Mouse (Mus musculus) right cerebral cortex, adult 2 months (tissue): ENCODE measurements around the gene Sun2.

ENCODE experiments used
- DNase-seq, 2 experiments: peaks; one replicate each; pipeline ENCODE4 v3.0.0; 2021 to 2022; ENCODE audit warnings: low spot score in 2 of 2

The Sun2 gene

DNA sequence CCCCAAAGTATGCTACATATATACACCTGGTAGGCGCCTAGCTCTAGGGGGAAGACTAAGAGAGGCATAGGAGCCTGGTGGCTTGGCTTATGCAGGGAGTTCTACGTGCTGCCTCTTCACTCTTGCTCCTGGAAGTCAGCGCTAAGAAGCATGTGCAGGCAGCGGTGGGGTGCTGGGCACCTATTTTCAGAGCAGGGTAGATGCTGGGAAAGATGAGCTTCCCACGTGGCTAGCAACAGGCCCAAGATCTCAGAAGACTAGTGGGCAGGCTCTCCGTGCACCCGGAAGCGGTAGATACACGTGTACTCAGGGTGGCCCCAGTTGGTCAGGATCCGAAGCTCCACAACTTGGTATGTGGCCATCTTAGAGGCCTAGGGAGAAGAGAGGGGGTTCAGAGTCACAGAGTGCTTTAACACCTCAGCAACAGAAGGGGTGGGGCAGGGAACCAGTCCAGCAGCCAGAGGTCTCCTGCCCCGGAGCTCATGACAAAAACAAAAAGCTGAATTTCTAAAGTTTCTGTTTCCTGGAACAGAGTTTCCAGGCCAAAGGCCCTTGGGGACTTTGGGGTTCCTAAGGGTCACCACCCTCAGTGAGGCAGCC lies 17.0 kb downstream of the Sun2 start:
- peak; percentile 69 to 74 for DNase-seq

DNA sequence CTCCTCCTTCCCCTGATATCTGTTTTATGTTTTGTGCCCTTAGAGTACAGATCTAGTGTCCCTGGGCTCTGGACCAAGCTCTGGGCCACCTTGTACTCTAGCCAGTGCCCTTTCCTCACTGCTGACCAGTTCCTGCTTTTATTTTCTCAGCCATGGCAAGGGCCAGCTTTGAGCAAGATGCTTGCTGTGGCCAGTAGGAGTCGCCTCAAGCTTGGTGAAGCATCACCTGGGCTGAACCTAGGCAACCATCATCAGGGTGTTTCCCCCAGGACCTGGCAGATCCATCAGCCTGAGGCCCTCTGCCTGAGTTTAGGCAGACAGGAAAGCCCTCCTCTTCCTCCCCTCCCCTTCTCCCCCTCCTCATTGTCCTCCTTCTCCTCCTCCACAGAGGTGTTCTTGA lies 18.9 kb downstream of the Sun2 start:
- DNase-seq = peak in 1 of 2 experiments; percentile 40

- no peak for DNase-seq
These were observed 21.5 kb downstream of the Sun2 start for GRCm38 (mm10) chr15:79720796-79721195.

GRCm38 (mm10) chr15:79720267-79720666 lies 22.1 kb downstream of the Sun2 start:
- DNase-seq = no peak

GRCm38 (mm10) chr15:79716710-79717109 lies 25.6 kb downstream of the Sun2 start:
- DNase-seq = no peak

- no peak for DNase-seq
These were observed 26.7 kb downstream of the Sun2 start for GRCm38 (mm10) chr15:79715646-79716045.

- DNase-seq = no peak
These were observed 34.0 kb downstream of the Sun2 start for GRCm38 (mm10) chr15:79708229-79708822.

GRCm38 (mm10) chr15:79706603-79707214 lies 35.6 kb downstream of the Sun2 start:
- DNase-seq = no peak

DNA sequence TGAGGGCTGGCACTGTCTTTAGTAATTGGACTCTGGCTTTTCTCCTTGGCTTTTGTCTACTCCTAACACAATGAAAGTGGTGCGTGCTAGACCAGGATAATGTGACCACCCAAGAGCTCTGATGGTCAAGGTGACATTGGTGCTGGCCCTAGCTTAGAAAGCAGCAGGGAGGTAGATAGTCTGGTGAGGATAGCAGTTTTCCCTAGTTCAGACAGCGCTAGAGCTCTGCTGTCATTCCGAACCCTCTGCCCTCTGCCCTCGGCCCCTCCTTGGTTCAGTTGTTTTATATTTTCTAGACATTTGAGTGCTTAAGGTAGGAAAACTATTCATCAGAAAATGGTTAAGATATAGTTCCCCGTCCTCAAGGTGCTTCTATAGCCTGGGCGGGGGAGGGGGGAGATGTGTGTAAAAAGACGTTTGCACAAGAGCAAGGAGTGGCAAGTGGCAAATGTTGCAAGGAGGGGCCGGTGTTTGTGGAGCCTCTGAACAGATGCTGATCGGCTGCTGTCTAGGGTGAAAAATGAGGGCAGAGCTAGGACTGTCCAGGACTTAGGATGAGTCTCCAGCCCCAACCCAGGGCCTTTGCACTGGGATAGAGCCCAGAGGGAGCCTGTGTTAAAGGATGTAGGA lies 44.7 kb downstream of the Sun2 start:
- DNase-seq = no peak

GRCm38 (mm10) chr15:79697011-79697410 lies 45.3 kb downstream of the Sun2 start:
- DNase-seq = no peak

GRCm38 (mm10) chr15:79696508-79696907 lies 45.8 kb downstream of the Sun2 start:
- no peak for DNase-seq

- DNase-seq = no peak
These were observed 46.8 kb downstream of the Sun2 start for GRCm38 (mm10) chr15:79695516-79695915.

DNA sequence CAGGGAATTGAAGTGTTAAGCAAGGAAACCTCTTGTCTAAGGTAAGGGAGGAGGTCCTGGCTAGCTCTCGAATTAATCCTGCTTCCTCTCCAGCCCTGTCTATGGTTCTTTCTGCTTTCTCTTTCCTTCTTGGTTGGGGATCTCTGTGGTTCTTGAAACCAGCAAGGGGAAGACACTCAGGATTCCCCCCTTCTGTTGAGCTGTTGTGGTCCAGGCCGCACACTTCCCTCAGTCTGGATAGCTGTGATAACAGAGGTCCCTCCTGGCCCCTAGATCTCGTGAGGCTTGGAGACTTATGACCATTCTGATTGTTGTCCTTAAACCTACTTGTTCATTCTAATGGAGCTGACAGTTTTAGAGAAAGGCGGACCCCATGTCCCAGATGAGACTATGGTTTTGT lies 47.8 kb downstream of the Sun2 start:
- DNase-seq = no peak

DNA sequence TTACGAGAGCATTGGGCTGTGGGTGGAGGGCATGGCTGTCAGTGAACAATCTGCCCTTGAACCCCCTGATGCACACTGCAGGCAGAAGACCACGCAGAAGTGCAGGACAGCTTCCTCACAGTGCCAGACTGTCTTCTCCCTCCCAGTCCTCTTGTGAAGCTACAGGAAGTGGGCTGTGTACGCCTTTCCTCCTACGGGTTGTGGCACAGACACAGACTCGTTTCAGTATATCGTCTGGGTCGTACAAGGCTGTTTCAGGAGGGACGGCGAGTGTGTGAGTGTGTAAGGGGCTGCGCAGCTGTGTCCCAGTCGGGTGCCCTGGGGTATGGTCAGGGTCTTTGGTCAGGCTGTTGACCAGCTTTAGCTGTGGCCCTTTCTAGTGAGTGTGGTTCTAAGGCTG lies 48.6 kb downstream of the Sun2 start:
- no peak for DNase-seq

DNA sequence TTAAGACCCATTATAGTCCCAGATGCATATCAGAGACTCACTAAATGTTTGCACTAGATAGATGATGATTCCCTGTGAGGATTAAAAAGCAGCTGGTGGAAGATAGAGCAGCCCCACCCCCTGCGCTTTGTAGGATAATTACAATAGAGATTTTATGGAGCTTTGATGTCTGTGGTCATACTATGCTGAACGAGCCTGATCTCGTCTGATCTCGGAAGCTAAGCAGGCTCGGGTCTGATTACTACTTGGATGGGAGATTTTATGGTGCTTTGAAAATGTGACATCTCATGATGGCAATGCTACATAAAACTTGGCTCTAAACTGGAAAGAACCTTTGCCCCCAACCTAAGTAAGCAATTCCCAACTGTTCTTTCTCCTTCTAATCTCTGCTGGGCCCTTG lies 50.0 kb downstream of the Sun2 start:
- no peak for DNase-seq

GRCm38 (mm10) chr15:79691023-79691508 lies 51.3 kb downstream of the Sun2 start:
- peak in 1 of 2 experiments; percentile 17 for DNase-seq

DNA sequence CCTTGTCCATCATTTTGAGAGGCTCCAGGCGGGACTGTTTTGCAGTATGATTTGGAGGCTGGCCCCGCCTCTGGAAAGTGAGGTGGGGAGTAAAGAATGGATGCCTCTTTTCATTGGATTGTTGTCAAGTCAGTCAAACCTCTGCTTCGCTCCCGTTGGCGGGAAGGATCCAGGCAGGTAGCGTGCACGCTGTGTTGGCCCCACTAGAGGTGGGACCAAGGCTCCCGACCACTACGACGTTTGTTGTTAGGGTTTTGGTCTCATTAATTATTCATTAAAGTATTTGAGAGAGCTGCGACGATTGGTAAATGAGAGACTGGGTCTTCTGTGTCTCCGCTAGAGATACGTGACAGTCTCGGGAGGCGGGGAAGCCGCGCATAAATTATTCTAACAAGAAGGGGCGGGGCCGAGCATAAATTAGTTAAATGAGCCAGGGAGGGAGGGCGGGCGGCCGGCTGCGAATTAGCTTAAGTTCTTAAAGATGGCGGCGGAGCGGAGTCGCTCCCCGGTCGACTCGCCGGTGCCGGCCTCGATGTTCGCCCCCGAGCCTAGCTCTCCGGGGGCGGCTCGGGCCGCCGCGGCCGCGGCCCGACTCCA lies 51.8 kb downstream of the Sun2 start, which contains the start of gene Gtpbp1:
Gene Gtpbp1 (plus strand): TSS at position 420 of the 597 bp plus-strand sequence.
- peak; percentile 97 to 98 for DNase-seq

GRCm38 (mm10) chr15:79689662-79690425 lies 52.5 kb downstream of the Sun2 start:
- no peak for DNase-seq

DNA sequence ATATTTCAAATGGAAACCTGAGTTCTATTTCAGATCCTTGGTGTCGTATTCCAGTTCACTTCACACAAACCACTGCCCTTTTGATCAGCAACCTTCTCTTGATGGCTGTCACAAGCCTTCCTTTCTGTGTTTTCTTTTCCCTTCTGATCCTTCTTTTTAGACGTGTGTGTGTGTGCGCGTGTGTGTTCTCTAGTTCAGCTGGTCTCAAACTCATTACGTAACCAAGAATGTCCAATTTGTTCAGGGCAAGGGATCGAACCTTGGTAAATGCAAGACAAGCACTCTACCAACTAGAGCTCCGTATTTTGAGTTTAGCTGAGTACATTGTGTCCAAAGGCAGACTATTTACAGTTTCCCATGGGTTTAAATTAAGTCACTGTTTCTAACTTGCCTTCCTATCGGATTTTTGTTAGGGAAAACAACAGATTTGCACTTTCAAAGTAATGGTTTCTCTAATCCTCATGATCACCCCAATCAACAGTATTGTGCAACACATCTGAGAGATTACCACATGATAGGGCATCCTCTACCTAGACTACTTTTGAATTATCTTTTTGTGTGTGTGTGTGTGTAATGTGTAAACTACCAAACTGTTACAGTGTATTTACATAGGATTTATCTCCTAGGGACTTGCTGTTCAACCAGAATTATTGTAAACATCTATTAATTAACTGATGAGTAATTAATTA lies 53.9 kb downstream of the Sun2 start:
- no peak for DNase-seq

DNA sequence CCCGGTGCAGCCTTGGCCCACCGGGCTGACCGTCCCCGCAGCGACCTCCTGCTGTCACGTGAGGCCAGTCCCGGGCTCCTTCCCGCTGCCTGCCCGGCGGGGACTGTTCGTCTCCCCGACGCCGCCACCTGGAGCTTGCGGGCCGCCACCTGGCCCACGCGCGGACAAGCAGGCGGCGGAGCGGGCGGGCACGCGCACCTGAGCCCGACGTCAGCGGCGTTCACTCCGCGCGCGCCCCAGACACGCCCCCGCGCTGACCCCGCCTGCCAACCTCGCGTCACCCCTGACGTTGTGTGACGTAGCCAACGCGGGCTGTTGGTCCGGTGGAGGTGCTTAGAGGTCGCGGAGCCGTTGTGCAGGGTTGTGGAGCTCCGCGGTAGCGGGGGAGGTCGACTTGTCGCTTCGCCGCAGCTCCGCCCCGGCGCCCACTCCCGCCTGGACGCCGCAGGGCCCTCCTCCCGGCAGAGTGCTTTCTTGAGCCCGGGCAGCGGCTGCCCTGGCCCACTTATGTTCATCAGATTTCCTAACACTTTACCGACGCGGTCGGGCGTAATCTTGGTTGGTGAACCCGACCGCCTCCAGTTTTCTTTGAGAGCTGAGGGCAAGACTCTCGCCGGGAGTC lies 54.6 kb downstream of the Sun2 start, which contains the start of gene Josd1:
Gene Josd1 (minus strand): TSS at position 274 of the 622 bp plus-strand sequence.
- peak; percentile 95 to 96 for DNase-seq
